Mouse (Mus musculus): ENCODE measurements around the gene Dhrs9. TPM values are rescaled to one million over a fixed set of nuclear protein-coding genes. Genes with fewer than 3 reads are reported as not detected.

Dhrs9 gene
- polyA plus RNA-seq, 1 experiment, result not detected

DNA sequence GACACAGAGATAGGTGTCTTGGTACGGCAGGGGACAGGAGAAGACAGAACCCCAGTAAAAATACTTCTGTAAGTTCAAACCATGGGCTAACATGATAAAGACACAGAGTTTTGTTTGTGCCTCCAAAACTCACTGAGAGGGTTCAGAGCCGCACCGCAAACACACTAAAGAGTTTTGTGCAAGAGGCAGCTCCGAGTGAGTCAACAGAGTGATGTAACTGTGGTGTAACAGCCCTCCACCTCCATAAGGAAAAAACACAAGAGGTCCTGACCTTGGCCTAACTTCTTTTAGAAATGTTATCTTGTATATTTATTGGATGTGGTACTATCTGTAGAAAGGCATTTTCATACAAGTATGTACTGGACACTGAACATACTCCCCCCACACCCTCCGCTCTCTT, 25.4 kb downstream of the Dhrs9 start:
- H3K36me3 ChIP-seq (ENCODE audit: control insufficient read depth), result no peaks in the 10 kb centered on the region
- H3K27me3 ChIP-seq (ENCODE audit: control insufficient read depth), result no peaks in the 10 kb centered on the region
- H3K4me1 ChIP-seq (ENCODE audit: control insufficient read depth), result no peaks in the 10 kb centered on the region
- no peak for TF ChIP-seq TAL1 (IDR thresholded peaks at IDR 0.05; ENCODE audit: low read length)
- no peak for TF ChIP-seq GATA1 (IDR thresholded peaks at IDR 0.05; ENCODE audit: low read length)
- H3K9me3 ChIP-seq (ENCODE audit: control insufficient read depth, low read length), result no peaks in the 10 kb centered on the region
- no peak overlapping the region for H3K4me3 ChIP-seq (replicated peaks)

DNA sequence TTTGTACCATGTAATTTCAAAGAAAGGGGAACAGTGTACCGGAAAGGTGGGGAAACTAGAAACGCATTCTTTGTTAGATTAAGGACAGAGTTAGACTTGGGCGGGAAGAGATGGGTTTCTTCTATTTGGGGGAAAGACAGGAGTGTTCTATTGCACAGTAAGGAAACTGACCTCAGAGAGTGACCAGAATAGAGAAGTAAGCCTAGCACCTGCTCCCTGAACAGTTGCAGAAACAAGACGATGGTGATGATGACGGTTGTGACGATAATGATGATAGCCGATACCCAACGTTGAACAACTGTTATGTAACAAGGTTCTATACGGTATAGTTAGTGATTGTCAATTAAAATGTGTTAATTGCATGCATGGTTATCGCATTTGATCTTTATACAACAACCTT, 34.3 kb downstream of the Dhrs9 start:
- Histone ChIP-seq H3K27me3 (ENCODE audit: control insufficient read depth) (no peaks in the 10 kb centered on the region), H3K4me1 (ENCODE audit: control insufficient read depth) (no peaks in the 10 kb centered on the region), H3K9me3 (ENCODE audit: control insufficient read depth, low read length) (no peaks in the 10 kb centered on the region), H3K36me3 (ENCODE audit: control insufficient read depth) (no peaks in the 10 kb centered on the region), H3K4me3 (replicated peaks) (no peak overlapping the region)
- TF ChIP-seq GATA1 (IDR thresholded peaks at IDR 0.05; ENCODE audit: low read length), result no peak
- no peak for TF ChIP-seq TAL1 (IDR thresholded peaks at IDR 0.05; ENCODE audit: low read length)

DNA sequence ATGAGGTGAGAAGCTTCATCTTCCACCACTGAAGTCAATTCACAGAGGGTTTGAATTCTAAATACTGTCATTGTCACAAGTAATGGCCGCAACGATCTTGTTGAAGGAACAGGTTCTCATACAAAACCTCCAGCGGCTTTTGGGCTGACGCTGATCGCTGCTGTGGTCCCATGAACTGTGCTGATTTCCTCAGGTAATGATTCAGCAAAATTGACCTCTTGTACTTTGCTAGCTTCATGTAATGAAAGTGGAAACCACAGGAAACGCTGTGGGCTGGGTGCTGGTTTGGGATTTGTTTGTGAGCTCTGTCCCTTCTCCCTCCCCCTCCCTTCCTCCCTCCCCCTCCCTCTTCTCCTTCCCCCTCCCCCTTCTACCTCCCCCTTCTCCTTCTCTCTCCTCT, 34.8 kb downstream of the Dhrs9 start:
- no peaks in the 10 kb centered on the region for H3K27me3 ChIP-seq (ENCODE audit: control insufficient read depth)
- TF ChIP-seq TAL1 (IDR thresholded peaks at IDR 0.05; ENCODE audit: low read length) (no peak), GATA1 (IDR thresholded peaks at IDR 0.05; ENCODE audit: low read length) (no peak)
- H3K36me3 ChIP-seq (ENCODE audit: control insufficient read depth), result no peaks in the 10 kb centered on the region
- no peaks in the 10 kb centered on the region for H3K4me1 ChIP-seq (ENCODE audit: control insufficient read depth)
- no peak overlapping the region for H3K4me3 ChIP-seq (replicated peaks)
- H3K9me3 ChIP-seq (ENCODE audit: control insufficient read depth, low read length), result no peaks in the 10 kb centered on the region

DNA sequence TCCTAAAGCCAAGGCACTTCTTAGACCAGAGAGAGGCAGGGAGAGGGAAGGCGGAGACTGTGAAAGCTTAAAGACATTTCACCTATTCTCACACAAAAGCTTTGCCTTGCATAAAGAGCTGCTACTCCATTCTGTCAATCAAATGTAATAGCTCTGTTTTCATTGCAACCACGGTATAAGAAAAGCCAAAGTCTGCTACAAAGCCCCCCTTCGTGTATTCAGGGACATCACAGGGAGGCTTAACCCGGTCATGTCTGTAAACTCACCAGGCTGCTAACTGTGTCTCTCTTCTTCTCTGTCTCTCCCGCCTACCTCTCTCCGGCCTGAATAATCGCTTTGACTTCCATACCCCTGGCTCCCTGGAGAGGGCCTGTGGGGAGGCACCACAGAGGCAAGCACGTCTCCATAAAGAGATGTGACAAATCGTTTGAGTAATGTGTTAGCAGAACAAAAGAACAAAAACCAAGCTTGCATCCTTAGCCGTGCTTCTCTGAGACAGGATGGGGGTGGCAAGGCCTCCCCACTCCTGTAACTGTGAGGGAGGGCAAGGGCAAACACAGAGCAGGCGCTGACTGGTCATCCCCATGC, 38.1 kb downstream of the Dhrs9 start:
- no peaks in the 10 kb centered on the region for H3K36me3 ChIP-seq (ENCODE audit: control insufficient read depth)
- H3K27me3 ChIP-seq (ENCODE audit: control insufficient read depth), result no peaks in the 10 kb centered on the region
- H3K9me3 ChIP-seq (ENCODE audit: control insufficient read depth, low read length), result no peaks in the 10 kb centered on the region
- TF ChIP-seq TAL1 (IDR thresholded peaks at IDR 0.05; ENCODE audit: low read length) (no peak), GATA1 (IDR thresholded peaks at IDR 0.05; ENCODE audit: low read length) (no peak)
- H3K4me3 ChIP-seq (replicated peaks), result no peak overlapping the region
- H3K4me1 ChIP-seq (ENCODE audit: control insufficient read depth), result no peaks in the 10 kb centered on the region

DNA sequence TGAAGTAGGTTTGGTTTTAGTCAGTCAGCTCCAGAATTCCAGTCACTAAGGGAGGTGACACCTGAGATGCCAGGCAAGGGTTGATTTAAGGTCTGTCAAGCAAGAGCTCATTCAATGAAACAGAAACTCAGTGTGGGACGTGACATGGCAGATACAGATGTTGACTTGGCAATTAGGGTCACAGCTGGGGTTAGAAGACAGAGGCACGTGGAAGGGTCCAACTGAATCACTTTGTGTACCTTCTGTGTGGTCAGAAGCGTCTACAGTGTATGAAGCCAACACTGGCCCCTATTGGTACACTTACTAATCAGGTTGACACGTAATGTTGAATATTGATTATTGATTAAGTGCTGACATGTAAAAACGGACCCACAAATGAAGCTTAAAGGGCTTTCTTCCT, 44.6 kb downstream of the Dhrs9 start:
- TF ChIP-seq GATA1 (IDR thresholded peaks at IDR 0.05; ENCODE audit: low read length) (no peak), TAL1 (IDR thresholded peaks at IDR 0.05; ENCODE audit: low read length) (no peak)
- Histone ChIP-seq H3K27me3 (ENCODE audit: control insufficient read depth) (no peaks in the 10 kb centered on the region), H3K4me3 (replicated peaks) (no peak overlapping the region), H3K36me3 (ENCODE audit: control insufficient read depth) (no peaks in the 10 kb centered on the region), H3K4me1 (ENCODE audit: control insufficient read depth) (no peaks in the 10 kb centered on the region), H3K9me3 (ENCODE audit: control insufficient read depth, low read length) (no peaks in the 10 kb centered on the region)

DNA sequence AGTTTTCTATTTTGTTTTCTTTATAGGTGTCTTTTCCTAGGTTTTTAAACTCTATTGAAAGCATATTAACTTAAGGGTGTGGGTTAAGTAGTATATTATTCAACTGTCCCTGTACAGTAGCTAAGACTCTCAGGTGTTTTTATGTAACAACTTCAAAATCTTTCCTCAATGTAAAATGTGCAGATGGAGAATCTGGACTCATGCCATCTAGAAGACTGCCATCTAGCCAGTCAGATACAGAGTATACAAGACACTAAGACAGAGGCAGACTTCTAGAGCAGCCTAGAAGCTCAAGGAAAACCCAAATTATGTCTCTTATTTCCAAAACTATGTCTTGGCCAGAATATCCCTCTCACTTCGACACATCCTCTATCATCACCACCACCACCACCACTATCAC, 45.8 kb downstream of the Dhrs9 start:
- no peak for TF ChIP-seq GATA1 (IDR thresholded peaks at IDR 0.05; ENCODE audit: low read length)
- TF ChIP-seq TAL1 (IDR thresholded peaks at IDR 0.05; ENCODE audit: low read length), result no peak
- Histone ChIP-seq H3K4me1 (ENCODE audit: control insufficient read depth) (no peaks in the 10 kb centered on the region), H3K36me3 (ENCODE audit: control insufficient read depth) (no peaks in the 10 kb centered on the region), H3K4me3 (replicated peaks) (no peak overlapping the region), H3K9me3 (ENCODE audit: control insufficient read depth, low read length) (no peaks in the 10 kb centered on the region), H3K27me3 (ENCODE audit: control insufficient read depth) (no peaks in the 10 kb centered on the region)

DNA sequence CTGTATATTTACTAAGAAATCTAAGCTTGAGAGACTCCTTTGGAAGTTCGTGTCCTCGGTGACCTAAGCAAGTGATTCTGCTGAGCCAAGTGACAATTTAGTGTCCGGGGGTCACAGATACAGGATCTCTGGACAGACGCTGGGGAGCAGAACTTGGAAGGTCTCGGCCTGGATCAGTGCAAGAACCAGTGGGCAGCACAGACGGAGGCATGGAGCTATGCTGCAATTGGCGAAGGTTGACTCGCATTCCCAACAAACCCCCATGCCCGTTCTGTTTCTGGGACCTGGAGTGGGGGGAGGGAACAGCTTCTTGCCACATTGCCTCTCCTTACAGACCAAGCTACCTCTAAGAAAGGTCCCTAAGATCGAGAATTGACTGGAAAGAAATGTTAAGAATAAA, 46.9 kb downstream of the Dhrs9 start:
- TF ChIP-seq GATA1 (IDR thresholded peaks at IDR 0.05; ENCODE audit: low read length), result no peak
- no peak for TF ChIP-seq TAL1 (IDR thresholded peaks at IDR 0.05; ENCODE audit: low read length)
- no peaks in the 10 kb centered on the region for H3K4me1 ChIP-seq (ENCODE audit: control insufficient read depth)
- H3K36me3 ChIP-seq (ENCODE audit: control insufficient read depth), result no peaks in the 10 kb centered on the region
- no peaks in the 10 kb centered on the region for H3K27me3 ChIP-seq (ENCODE audit: control insufficient read depth)
- H3K9me3 ChIP-seq (ENCODE audit: control insufficient read depth, low read length), result no peaks in the 10 kb centered on the region
- H3K4me3 ChIP-seq (replicated peaks), result no peak overlapping the region

DNA sequence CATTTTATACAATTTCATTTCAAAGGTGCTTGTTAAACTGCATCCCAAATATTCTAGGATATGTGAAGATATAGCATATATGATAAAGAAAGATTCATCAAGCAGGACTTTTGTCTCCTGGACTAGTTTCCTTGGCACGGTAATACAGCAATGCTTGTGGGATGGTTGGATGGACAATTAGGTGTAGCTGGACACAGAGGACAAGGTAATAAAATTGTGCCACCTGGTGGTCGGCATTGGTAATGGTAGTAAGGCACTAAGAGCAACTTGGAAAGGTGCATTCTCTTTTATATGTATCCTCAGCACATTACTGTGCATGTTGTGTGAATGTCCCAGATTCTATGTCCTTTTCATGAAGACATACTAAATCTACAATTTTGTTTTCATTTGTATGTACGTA, 47.9 kb downstream of the Dhrs9 start:
- Histone ChIP-seq H3K36me3 (ENCODE audit: control insufficient read depth) (no peaks in the 10 kb centered on the region), H3K4me1 (ENCODE audit: control insufficient read depth) (no peaks in the 10 kb centered on the region), H3K27me3 (ENCODE audit: control insufficient read depth) (no peaks in the 10 kb centered on the region), H3K9me3 (ENCODE audit: control insufficient read depth, low read length) (no peaks in the 10 kb centered on the region), H3K4me3 (replicated peaks) (no peak overlapping the region)
- TF ChIP-seq TAL1 (IDR thresholded peaks at IDR 0.05; ENCODE audit: low read length) (no peak), GATA1 (IDR thresholded peaks at IDR 0.05; ENCODE audit: low read length) (no peak)

DNA sequence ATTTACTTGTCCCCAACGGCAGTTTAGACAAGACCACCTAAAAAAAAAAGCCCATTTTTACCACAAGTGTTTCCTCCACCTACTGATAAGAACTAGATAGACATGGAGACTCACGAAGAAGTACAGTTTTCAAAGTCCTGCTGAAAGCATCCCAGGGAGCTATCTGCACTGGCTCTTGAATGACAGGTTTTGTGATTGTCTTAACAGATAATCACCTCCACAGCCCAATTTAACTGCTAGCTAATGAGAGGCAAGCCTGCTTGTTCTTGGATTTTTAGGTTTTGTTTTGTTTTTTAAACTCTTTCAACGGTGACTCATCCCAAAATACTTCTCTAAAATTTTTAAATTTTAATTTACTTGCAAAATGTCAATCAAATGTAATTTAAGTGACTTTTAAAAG, 61.4 kb downstream of the Dhrs9 start:
- Histone ChIP-seq H3K9me3 (ENCODE audit: control insufficient read depth, low read length) (no peaks in the 10 kb centered on the region), H3K4me3 (replicated peaks) (no peak overlapping the region), H3K27me3 (ENCODE audit: control insufficient read depth) (no peaks in the 10 kb centered on the region), H3K36me3 (ENCODE audit: control insufficient read depth) (no peaks in the 10 kb centered on the region), H3K4me1 (ENCODE audit: control insufficient read depth) (no peaks in the 10 kb centered on the region)
- TF ChIP-seq GATA1 (IDR thresholded peaks at IDR 0.05; ENCODE audit: low read length) (no peak), TAL1 (IDR thresholded peaks at IDR 0.05; ENCODE audit: low read length) (no peak)

DNA sequence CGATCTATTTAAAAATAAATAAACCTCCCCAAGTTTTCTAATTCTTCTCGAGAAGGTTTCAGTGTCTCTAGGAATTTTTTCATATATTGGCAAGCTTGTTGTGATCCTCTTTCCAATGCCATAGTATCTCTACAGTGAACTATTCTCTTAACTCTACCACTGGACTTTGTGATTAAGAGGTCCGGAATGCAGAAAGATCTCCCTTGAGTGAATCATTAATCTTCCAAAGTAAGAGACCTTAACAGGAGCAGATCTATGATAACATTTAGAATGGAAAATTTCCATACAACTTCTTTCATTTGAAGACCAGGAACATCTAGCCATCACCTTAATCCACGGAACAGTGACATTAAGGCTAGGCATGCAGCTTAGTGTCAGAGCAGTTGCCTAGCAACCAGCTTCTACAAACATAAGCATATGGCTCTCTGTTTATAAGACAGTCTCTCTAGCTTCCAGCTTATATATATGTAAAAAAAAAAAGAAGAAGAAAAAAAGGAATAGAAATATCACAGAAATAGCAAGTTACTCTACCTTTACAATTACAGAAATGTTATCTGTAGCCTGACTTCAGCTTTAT, 65.7 kb downstream of the Dhrs9 start:
- Histone ChIP-seq H3K27me3 (ENCODE audit: control insufficient read depth) (no peaks in the 10 kb centered on the region), H3K4me3 (replicated peaks) (no peak overlapping the region), H3K4me1 (ENCODE audit: control insufficient read depth) (no peaks in the 10 kb centered on the region), H3K9me3 (ENCODE audit: control insufficient read depth, low read length) (no peaks in the 10 kb centered on the region), H3K36me3 (ENCODE audit: control insufficient read depth) (no peaks in the 10 kb centered on the region)
- TF ChIP-seq TAL1 (IDR thresholded peaks at IDR 0.05; ENCODE audit: low read length), result no peak
- TF ChIP-seq GATA1 (IDR thresholded peaks at IDR 0.05; ENCODE audit: low read length), result no peak

Measured in erythroblast, embryonic 14.5 days (primary cell).